Mouse (Mus musculus): Measurements from ENCODE around the gene Olfr569.

Gene Olfr569

DNA sequence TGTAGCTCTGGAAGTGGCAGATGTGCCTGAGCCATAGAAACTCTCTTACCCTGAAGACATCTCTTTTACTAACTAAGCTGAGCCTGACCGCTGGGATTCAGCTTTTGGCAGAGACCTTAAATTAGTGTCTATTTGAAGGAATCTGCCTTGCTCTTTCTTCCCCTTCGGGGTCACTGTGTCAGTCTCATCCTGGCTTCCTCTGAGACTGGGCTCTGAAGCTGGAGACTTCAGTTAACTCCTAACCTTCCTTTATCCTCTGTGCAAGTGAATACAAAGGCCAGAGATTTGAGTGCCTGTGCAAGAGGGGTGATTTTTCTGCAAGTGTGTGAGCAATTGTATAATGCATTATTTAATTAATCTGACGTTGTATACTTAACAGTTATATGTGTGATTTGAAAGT is at the start of gene Olfr569:
Gene Olfr569 (minus strand): TSS at position 101 of the 400 bp plus-strand sequence.
- DNase-seq (ENCODE audit: low spot score in 2 of 2): no peak

DNA sequence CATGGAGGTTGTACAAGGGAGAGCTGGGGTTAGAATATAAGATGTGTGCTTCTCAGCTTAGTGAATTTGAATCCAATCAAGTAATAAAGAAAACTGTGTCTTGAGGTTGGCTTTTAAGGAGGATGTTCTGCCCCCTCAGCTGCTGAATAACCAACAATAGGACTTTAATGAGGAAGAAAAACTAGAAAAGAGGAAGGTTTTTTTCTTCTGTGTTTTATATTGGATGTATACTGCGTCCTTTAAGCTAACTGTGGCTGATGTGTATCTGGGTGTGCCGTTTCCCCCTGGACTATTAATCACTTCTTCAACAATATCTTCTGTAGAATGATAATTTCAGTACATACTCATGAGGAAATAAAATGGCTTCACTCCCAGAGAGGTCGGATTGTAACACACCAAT is 36.4 kb upstream of the Olfr569 start:
- no peak for DNase-seq (ENCODE audit: low spot score in 2 of 2)

DNA sequence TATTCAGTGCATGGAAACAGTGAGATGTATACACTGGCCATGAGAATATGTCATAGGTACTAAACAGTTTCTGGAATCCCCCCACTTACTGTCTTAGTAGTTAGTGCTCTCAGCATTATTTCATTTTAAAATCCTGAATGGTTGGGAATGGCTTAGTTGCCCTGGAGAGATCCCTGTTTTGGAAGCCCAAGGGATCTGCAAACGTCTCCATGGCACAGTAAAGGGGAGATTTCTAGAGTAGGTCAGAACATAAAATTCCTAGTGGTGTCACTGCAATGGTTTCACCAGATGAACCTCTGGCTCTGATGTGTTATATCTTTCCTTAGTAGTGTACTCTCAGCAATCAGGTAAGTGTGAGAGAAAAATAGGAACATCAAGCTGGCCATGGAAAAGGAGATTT is 33.4 kb upstream of the Olfr569 start, which contains the start of gene Olfr572:
Gene Olfr572 (plus strand): TSS at position 301 of the 400 bp plus-strand sequence.
- no peak for DNase-seq (ENCODE audit: low spot score in 2 of 2)

DNA sequence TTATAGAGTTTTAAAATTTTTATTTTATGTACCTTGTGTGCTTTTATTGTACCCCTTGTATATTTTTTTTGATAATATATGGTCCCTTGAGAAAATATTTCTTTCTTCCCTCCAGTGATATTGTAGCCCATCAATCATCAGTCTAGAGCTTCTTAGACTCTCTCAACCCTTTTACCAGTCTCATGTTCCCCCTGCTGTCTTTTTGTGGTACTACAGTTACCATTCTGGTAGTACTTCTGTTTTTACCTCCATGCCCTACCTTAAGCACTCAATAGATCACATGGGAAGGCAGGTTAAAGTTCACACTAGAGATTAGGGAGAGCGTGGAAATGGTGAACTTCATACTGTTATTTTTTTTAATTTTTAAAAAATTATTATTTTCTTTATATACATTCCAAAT is 28.9 kb upstream of the Olfr569 start:
- no peak for DNase-seq (ENCODE audit: low spot score in 2 of 2)

DNA sequence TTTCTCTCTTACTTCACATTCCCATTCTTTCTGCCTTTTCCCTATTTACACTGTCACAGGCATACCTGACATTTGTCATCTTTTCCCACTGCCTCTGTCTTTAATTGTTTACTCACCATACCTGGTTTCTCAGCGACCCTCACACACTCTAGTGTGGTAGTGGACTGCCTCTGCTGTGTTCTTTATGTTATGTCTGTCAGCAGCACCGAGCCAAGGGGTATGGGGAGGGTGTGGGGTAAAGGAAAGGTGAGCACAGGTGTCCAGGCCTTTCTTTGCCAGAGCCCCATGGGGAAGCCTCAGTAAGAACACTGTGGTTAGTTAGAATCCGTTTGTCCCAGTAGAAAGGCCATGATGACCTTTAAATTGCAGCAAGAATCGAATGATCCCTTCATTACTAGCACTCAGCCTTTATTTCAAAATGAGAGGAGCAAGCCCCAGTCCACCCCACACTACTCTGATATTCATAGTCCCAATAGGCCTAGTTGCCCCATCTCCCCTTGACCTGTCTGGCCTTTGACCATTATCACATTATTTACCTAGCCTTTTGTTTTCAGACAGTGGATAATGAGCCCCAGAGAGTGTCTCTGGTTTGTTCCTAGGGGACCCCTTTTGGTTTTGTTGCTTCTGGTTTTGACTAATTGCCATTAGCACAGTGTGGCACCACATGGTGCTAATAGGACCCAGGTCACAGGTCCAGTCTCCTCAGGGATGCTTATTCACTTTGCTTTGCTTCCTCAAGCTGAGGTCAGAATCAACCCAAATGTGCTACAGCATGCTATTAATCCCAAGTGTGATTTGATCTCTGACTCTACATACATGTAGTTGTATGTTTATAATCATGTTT is 26.6 kb upstream of the Olfr569 start, which contains the start of gene Olfr571:
Gene Olfr571 (minus strand): TSS at position 505 of the 844 bp plus-strand sequence.
- no peak for DNase-seq (ENCODE audit: low spot score in 2 of 2)

DNA sequence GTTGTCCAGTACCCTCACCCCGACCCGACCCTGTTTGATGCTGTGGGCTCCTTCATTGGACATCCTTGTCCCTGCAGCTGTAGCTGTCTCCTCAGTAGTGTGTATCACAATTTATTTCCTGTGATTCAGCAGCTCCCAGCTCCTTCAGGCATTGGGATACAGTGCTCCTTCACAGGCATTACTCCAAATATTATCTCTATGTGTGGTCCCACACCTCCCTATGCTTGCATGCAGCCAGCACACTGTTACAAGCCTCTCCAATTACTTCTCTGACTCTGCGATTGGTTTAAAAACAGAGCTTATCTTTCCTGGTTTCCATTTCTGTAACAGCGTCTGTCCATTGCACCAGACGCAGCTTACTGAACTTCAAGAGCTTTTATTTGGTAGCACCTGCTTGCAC is 25.7 kb upstream of the Olfr569 start:
- DNase-seq (ENCODE audit: low spot score in 2 of 2): no peak

DNA sequence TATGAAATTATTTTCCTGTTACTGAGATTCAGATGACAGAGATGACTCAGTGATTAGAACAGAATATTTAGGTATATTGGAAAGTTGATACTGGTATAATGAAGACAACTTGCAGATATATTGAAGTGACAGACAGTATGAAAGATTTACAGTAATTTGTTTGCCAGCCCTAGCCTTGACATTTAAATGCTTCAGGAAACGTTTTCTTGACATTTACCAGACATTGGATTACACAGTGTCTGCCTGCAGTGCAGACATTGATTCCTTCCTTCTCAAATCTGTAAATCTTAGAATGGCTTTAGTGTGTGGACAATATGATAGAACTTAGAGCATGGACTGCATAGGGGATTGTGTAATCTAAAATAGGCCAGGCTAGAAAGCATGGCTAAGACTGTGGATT is 24.6 kb upstream of the Olfr569 start:
- DNase-seq (ENCODE audit: low spot score in 2 of 2): no peak

DNA sequence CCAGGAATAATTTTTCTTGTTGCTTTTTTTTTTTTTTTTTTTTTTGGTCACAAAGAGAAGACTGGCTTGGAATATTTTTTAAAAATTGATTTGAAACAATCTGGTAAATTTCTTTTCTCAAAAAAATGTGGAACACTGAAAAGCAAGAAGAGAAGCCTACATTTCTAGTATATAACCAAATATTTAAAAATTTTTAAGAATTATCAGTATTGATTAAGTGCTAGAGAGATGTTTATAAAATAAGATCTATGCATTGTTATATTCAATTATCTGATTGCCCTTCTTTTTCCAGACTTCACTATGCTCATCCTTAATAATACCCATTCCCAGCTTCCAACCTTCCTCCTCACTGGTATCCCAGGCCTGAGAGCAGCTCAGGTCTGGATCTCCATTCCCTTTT is 13.9 kb downstream of the Olfr569 start, which contains the start of gene Olfr568:
Gene Olfr568 (plus strand): TSS at position 301 of the 400 bp plus-strand sequence.
- no peak for DNase-seq (ENCODE audit: low spot score in 2 of 2)

DNA sequence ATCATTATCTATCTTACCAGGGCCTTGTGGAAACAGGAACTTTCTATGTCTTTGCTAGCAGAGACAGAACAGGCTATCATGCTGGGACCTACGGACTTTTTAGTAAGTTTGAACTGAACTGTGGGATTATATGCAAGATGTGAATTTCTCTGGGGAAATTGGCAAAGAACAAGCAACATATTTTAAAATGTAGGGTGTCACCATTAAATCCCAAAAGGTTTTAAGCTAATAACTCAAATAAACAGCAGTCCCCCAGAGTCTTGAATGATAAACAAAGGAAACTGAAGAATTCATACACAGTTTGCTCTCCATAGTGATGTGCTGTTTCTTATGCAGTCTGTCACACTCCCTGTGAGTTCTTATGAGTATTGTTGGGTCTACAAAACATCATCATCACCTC is 32.0 kb downstream of the Olfr569 start, which contains the start of gene Olfr566:
Gene Olfr566 (minus strand): TSS at position 101 of the 400 bp plus-strand sequence.
- no peak for DNase-seq (ENCODE audit: low spot score in 2 of 2)

DNA sequence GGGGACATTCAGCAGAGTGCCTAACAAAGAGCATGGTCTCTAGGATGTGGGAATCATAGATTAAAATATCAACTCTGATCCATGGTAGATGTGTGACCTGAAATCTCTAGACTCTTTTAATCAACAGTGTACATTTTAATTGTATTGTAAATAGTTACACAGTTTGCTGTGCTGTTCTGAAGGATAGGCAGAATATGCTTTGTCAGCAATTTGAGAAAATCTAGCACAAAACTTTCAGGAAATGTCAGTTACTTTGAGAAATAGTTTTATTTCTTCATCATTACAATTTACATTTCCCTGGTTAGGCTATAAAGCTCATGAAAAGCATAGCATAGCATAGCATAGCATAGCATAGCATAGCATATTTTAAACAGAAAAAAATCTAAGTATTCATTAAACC is 34.9 kb downstream of the Olfr569 start:
- no peak for DNase-seq (ENCODE audit: low spot score in 2 of 2)
